Comparison of ENCODE assay signal across 28 mouse cellular contexts in genomic region chr14:61918113-61918512, GRCm38 (mm10).
DNase-seq lines count a peak whose midpoint lies in the region; ATAC-seq and TF ChIP-seq lines count a peak whose summit lies in the region.
"Had no signal": no experiment of that assay in that cellular context is flagged by ENCODE, and none has a peak within 500 bp of the region (broad histone marks: within the 10 kb centered on the region; RNA-seq: fewer than 3 reads in every experiment).

No protein-coding gene starts in this region.

- no peak for TF ChIP-seq CTCF in lung, postnatal 0 days (IDR thresholded peaks at IDR 0.05)

- H3K4me2 ChIP-seq in lung, postnatal 0 days (replicated peaks; ENCODE audit: low read depth, low read length), result no peak overlapping the region
- H3K4me2 ChIP-seq in midbrain, embryonic 13.5 days (replicated peaks), result no peak overlapping the region
- H3K4me2 ChIP-seq: heart, embryonic 13.5 days; hindbrain, embryonic 13.5 days had no signal

- H3K27me3 ChIP-seq in lung, postnatal 0 days (replicated peaks; ENCODE audit: insufficient read depth, low read length), result no peaks in the 10 kb centered on the region
- no peaks in the 10 kb centered on the region for H3K27me3 ChIP-seq in midbrain, embryonic 13.5 days
- H3K27me3 ChIP-seq in heart, embryonic 10.5 days (ENCODE audit: insufficient read depth, poor library complexity, severe bottlenecking), result no peaks in the 10 kb centered on the region
- H3K27me3 ChIP-seq: CH12.LX; heart, embryonic 13.5 days; hindbrain, embryonic 13.5 days; Patski had no signal

- no peak for ATAC-seq in lung, postnatal 0 days
- peak; percentile 42 to 68; a peak in 3 of 4 replicates for ATAC-seq in hematopoietic stem cell, adult 5-6 weeks (replicated peaks in 1 of 2; ENCODE audit: insufficient read depth in 1 of 2, low FRiP score in 2 of 2, low TSS enrichment in 1 of 2, low read depth in 1 of 2, poor library complexity in 2 of 2, severe bottlenecking in 2 of 2)
- ATAC-seq in monocyte, adult 5-6 weeks (replicated peaks; ENCODE audit: insufficient number of reproducible peaks, low FRiP score, low TSS enrichment, poor library complexity, severe bottlenecking), result peak; percentile 91
- no peak for ATAC-seq in midbrain, embryonic 13.5 days
- ATAC-seq: forebrain, embryonic 14.5 days; forebrain, postnatal 0 days; hindbrain, embryonic 16.5 days; Patski had no signal

- peak; percentile 8 for DNase-seq in lung, postnatal 0 days (ENCODE audit: low spot score)
- no peak for DNase-seq in lung, adult 18-20 months
- peak; percentile 53 for DNase-seq in 416B (ENCODE audit: low read depth)
- DNase-seq in heart, embryonic 10.5 days (ENCODE audit: low spot score), result no peak
- DNase-seq in adrenal gland, postnatal 4 days (ENCODE audit: low spot score in 2 of 2), result no peak
- DNase-seq: adrenal gland, postnatal 10 days; adrenal gland, postnatal 36 days; B cell, adult 2 months; cerebellum, adult 11 months; cerebellum, adult 2 months; cerebellum, adult 9-11 months; cerebellum, postnatal 25 days; forebrain, postnatal 0 days; gastrocnemius, adult 2 months; gastrocnemius, postnatal 14 days; heart, adult 18-20 months had no signal

- TF ChIP-seq EP300 in lung, postnatal 0 days (IDR thresholded peaks at IDR 0.05), result no peak

- no peak overlapping the region for H3K27ac ChIP-seq in lung, postnatal 0 days (ENCODE audit: low read length)
- no peak overlapping the region for H3K27ac ChIP-seq in midbrain, embryonic 13.5 days
- H3K27ac ChIP-seq in heart, embryonic 10.5 days, result no peak overlapping the region
- H3K27ac ChIP-seq: forebrain, embryonic 10.5 days; gastrocnemius, adult 2 months; heart, embryonic 13.5 days; hindbrain, embryonic 10.5 days; hindbrain, embryonic 13.5 days had no signal

- no peaks in the 10 kb centered on the region for H3K36me3 ChIP-seq in lung, postnatal 0 days (ENCODE audit: insufficient read depth, low read length)
- no peaks in the 10 kb centered on the region for H3K36me3 ChIP-seq in midbrain, embryonic 13.5 days
- no peaks in the 10 kb centered on the region for H3K36me3 ChIP-seq in heart, embryonic 10.5 days
- H3K36me3 ChIP-seq: forebrain, embryonic 10.5 days; G1E; heart, embryonic 13.5 days; hindbrain, embryonic 10.5 days; hindbrain, embryonic 13.5 days had no signal

- no peak overlapping the region for H3K4me3 ChIP-seq in lung, postnatal 0 days (ENCODE audit: low read depth, low read length)
- H3K4me3 ChIP-seq in midbrain, embryonic 13.5 days (replicated peaks), result no peak overlapping the region
- no peak overlapping the region for H3K4me3 ChIP-seq in heart, embryonic 10.5 days
- H3K4me3 ChIP-seq: forebrain, embryonic 10.5 days; gastrocnemius, adult 2 months; heart, embryonic 13.5 days; hindbrain, embryonic 10.5 days; hindbrain, embryonic 13.5 days had no signal

- H3K9ac ChIP-seq in lung, postnatal 0 days (replicated peaks; ENCODE audit: low read depth), result no peak overlapping the region
- no peak overlapping the region for H3K9ac ChIP-seq in midbrain, embryonic 13.5 days (replicated peaks)
- H3K9ac ChIP-seq: forebrain, postnatal 0 days; heart, embryonic 13.5 days; hindbrain, embryonic 13.5 days had no signal

- H3K4me1 ChIP-seq in lung, postnatal 0 days (ENCODE audit: insufficient read depth, low read depth, low read length), result no peaks in the 10 kb centered on the region
- H3K4me1 ChIP-seq in midbrain, embryonic 13.5 days (replicated peaks), result no peaks in the 10 kb centered on the region
- H3K4me1 ChIP-seq in heart, embryonic 10.5 days, result no peaks in the 10 kb centered on the region
- H3K4me1 ChIP-seq: forebrain, embryonic 10.5 days; heart, embryonic 13.5 days; hindbrain, embryonic 10.5 days; hindbrain, embryonic 13.5 days had no signal

- H3K9me3 ChIP-seq in lung, postnatal 0 days (ENCODE audit: low read length), result no peaks in the 10 kb centered on the region
- no peaks in the 10 kb centered on the region for H3K9me3 ChIP-seq in midbrain, embryonic 13.5 days
- no peaks in the 10 kb centered on the region for H3K9me3 ChIP-seq in heart, embryonic 10.5 days
- H3K9me3 ChIP-seq: G1E; hindbrain, embryonic 13.5 days had no signal

Comparison
In these comparisons a context has a peak if more than half of its experiments do, and no peak if none do; other contexts are left out.
1. DNase-seq: peak in lung, postnatal 0 days (single experiment) and 416B (single experiment); none in lung, adult 18-20 months (0 of 2), heart, embryonic 10.5 days (single experiment) and adrenal gland, postnatal 4 days (0 of 2).
2. ATAC-seq: peak in hematopoietic stem cell, adult 5-6 weeks (2 of 2) and monocyte, adult 5-6 weeks (single experiment); none in lung, postnatal 0 days (single experiment) and midbrain, embryonic 13.5 days (single experiment).